Mouse (Mus musculus) heart, adult 18-20 months (tissue): ENCODE results near the gene D17H6S53E. TPM values are rescaled to one million over a fixed set of nuclear protein-coding genes. Genes with fewer than 3 reads are reported as not detected.
A peak's percentile ranks its signal among the peaks of the same experiment; 100 is the strongest.

Experiments
- DNase-seq, 2 experiments: peaks; one replicate each; pipeline ENCODE4 v3.0.0; 2021 to 2022; ENCODE audit warnings: mixed read lengths in 1 of 2
- total RNA-seq, 2 experiments: library from RNA; stranded (reverse); gene quantifications; 2 replicates each; pipeline ENCODE4 v1.2.3; 2021

Gene D17H6S53E
- total RNA-seq, 2 experiments from 2014 or later: 25.3 to 28.5 TPM

GRCm38 (mm10) chr17:35162121-35162520, 35.9 kb downstream of the D17H6S53E start:
- no peak for DNase-seq

- DNase-seq: peak; percentile 60 to 70
These were observed 36.6 kb downstream of the D17H6S53E start for GRCm38 (mm10) chr17:35162730-35163129.

- DNase-seq: no peak
These were observed 37.3 kb downstream of the D17H6S53E start for GRCm38 (mm10) chr17:35163326-35164081.

- no peak for DNase-seq
These were observed 38.0 kb downstream of the D17H6S53E start for GRCm38 (mm10) chr17:35164218-35164567.

- peak; percentile 97 to 99 for DNase-seq
These were observed 38.6 kb downstream of the D17H6S53E start, which contains the start of gene Prrc2a for GRCm38 (mm10) chr17:35164568-35165450. Prrc2a (minus strand) TSS chr17:35164897.

GRCm38 (mm10) chr17:35165451-35166155, 39.4 kb downstream of the D17H6S53E start:
- no peak for DNase-seq

- DNase-seq: peak; percentile 66 to 73
These were observed 40.3 kb downstream of the D17H6S53E start for GRCm38 (mm10) chr17:35166352-35167035.

GRCm38 (mm10) chr17:35167794-35168193, 41.6 kb downstream of the D17H6S53E start:
- DNase-seq: no peak

GRCm38 (mm10) chr17:35168541-35169207, 42.5 kb downstream of the D17H6S53E start:
- DNase-seq: peak in 1 of 2 experiments; percentile 51

- peak in 1 of 2 experiments; percentile 58 for DNase-seq
These were observed 46.5 kb downstream of the D17H6S53E start for GRCm38 (mm10) chr17:35172445-35173234.

GRCm38 (mm10) chr17:35173329-35173728, 47.2 kb downstream of the D17H6S53E start:
- no peak for DNase-seq

- no peak for DNase-seq
These were observed 48.2 kb downstream of the D17H6S53E start for GRCm38 (mm10) chr17:35174201-35174977.

GRCm38 (mm10) chr17:35175382-35175781, 49.2 kb downstream of the D17H6S53E start:
- DNase-seq: no peak

- no peak for DNase-seq
These were observed 49.8 kb downstream of the D17H6S53E start, which contains the start of gene Aif1 for GRCm38 (mm10) chr17:35175968-35176367. Aif1 (minus strand) TSS chr17:35176068.

Other genes with a start within 250 kb of the D17H6S53E start
- gene Zbtb12, start 246.9 kb upstream of the D17H6S53E start, total RNA-seq: 1 to 10 TPM; 7.4 to 7.7 TPM
- gene Gm20547, start 244.3 kb upstream of the D17H6S53E start, total RNA-seq: not detected
- gene C2, start 228.1 kb upstream of the D17H6S53E start, total RNA-seq: 1 to 10 TPM; 2.8 to 4.1 TPM
- gene Ehmt2, start 227.9 kb upstream of the D17H6S53E start, total RNA-seq: 10 to 100 TPM; 38.1 to 42.7 TPM
- gene Slc44a4, start 211.9 kb upstream of the D17H6S53E start, total RNA-seq: under 1 TPM in 1 of 2 experiments, not detected in 1; 0.62 TPM
- 10 to 100 TPM; 14.6 to 15.9 TPM for gene Neu1, start 195.1 kb upstream of the D17H6S53E start, total RNA-seq
- 10 to 100 TPM; 15.5 to 68.2 TPM for gene Hspa1b, start 167.1 kb upstream of the D17H6S53E start, total RNA-seq
- not detected for gene Gm20481, start 156.5 kb upstream of the D17H6S53E start, total RNA-seq
- gene Hspa1a, start 154.2 kb upstream of the D17H6S53E start, total RNA-seq: 10 to 100 TPM; 17.5 to 41.5 TPM
- 10 to 100 TPM in 1 of 2 experiments, 1 to 10 TPM in 1; 9.8 to 10.8 TPM for gene Hspa1l, start 153.7 kb upstream of the D17H6S53E start, total RNA-seq
- gene Lsm2, start 144.5 kb upstream of the D17H6S53E start, total RNA-seq: 10 to 100 TPM; 16.3 to 18.0 TPM
- 10 to 100 TPM; 32.4 to 35.1 TPM for gene Vars, start 125.4 kb upstream of the D17H6S53E start, total RNA-seq
- gene Vwa7, start 109.8 kb upstream of the D17H6S53E start, total RNA-seq: 10 to 100 TPM; 13.1 to 14.1 TPM
- not detected for gene Sapcd1, start 98.4 kb upstream of the D17H6S53E start, total RNA-seq
- gene Msh5, start 79.6 kb upstream of the D17H6S53E start, total RNA-seq: not detected
- 10 to 100 TPM; 30.4 to 32.4 TPM for gene Clic1, start 76.4 kb upstream of the D17H6S53E start, total RNA-seq
- gene Ddah2, start 67.3 kb upstream of the D17H6S53E start, total RNA-seq: 10 to 100 TPM; 14.0 to 19.8 TPM
- not detected for gene Ly6g6c, start 61.0 kb upstream of the D17H6S53E start, total RNA-seq
- gene Mpig6b, start 60.2 kb upstream of the D17H6S53E start, total RNA-seq: under 1 TPM; 0.31 to 0.87 TPM
- not detected for gene Ly6g6e, start 49.5 kb upstream of the D17H6S53E start, total RNA-seq
- gene Ly6g6d, start 48.3 kb upstream of the D17H6S53E start, total RNA-seq: under 1 TPM in 1 of 2 experiments, not detected in 1; 0.57 TPM
- not detected for gene Ly6g6f, start 40.8 kb upstream of the D17H6S53E start, total RNA-seq
- 10 to 100 TPM; 55.1 to 59.5 TPM for gene Abhd16a, start 37.1 kb upstream of the D17H6S53E start, total RNA-seq
- gene Ly6g5c, start 18.1 kb upstream of the D17H6S53E start, total RNA-seq: not detected
- gene Ly6g5b, start 10.9 kb upstream of the D17H6S53E start, total RNA-seq: not detected
- gene Gpank1, start 4.9 kb upstream of the D17H6S53E start, total RNA-seq: 10 to 100 TPM in 1 of 2 experiments, 1 to 10 TPM in 1; 7.3 to 10.5 TPM
- 100 to 1,000 TPM; 149 to 150 TPM for gene Csnk2b, start 4.3 kb upstream of the D17H6S53E start, total RNA-seq
- gene Apom, start 5.7 kb downstream of the D17H6S53E start, total RNA-seq: not detected
- 100 to 1,000 TPM; 242 to 244 TPM for gene Bag6, start 8.8 kb downstream of the D17H6S53E start, total RNA-seq
- 100 to 1,000 TPM; 125 to 144 TPM for gene Prrc2a, start 38.5 kb downstream of the D17H6S53E start, total RNA-seq
- 1 to 10 TPM; 3.7 to 4.8 TPM for gene Aif1, start 49.7 kb downstream of the D17H6S53E start, total RNA-seq
- gene Lst1, start 62.1 kb downstream of the D17H6S53E start, total RNA-seq: 1 to 10 TPM; 2.0 to 3.3 TPM
- gene Ltb, start 68.1 kb downstream of the D17H6S53E start, total RNA-seq: 10 to 100 TPM in 1 of 2 experiments, 1 to 10 TPM in 1; 1.5 to 12.1 TPM
- gene Tnf, start 75.6 kb downstream of the D17H6S53E start, total RNA-seq: under 1 TPM; 0.25 to 0.28 TPM
- 1 to 10 TPM in 1 of 2 experiments, not detected in 1; 1.0 TPM for gene Lta, start 79.0 kb downstream of the D17H6S53E start, total RNA-seq
- not detected for gene Gm16181, start 94.5 kb downstream of the D17H6S53E start, total RNA-seq
- 1 to 10 TPM; 2.1 to 2.3 TPM for gene Atp6v1g2, start 107.3 kb downstream of the D17H6S53E start, total RNA-seq
- gene Nfkbil1, start 109.4 kb downstream of the D17H6S53E start, total RNA-seq: 1 to 10 TPM; 8.2 to 8.3 TPM
- 10 to 100 TPM; 77.3 to 83.1 TPM for gene Ddx39b, start 115.4 kb downstream of the D17H6S53E start, total RNA-seq
- gene H2-D1, start 136.4 kb downstream of the D17H6S53E start, total RNA-seq: 100 to 1,000 TPM; 164 to 263 TPM
- gene H2-Q1, start 194.0 kb downstream of the D17H6S53E start, total RNA-seq: 1 to 10 TPM; 2.6 to 3.9 TPM
- gene H2-Q2, start 215.9 kb downstream of the D17H6S53E start, total RNA-seq: 1 to 10 TPM; 1.7 TPM